Mouse (Mus musculus) forebrain, embryonic 12.5 days (tissue): ENCODE data around the gene Chrdl2. TPM values are rescaled to one million over a fixed set of nuclear protein-coding genes. Genes with fewer than 3 reads are reported as not detected.
A peak's percentile ranks its signal among the peaks of the same experiment; 100 is the strongest.

Source experiments
- ATAC-seq: fragments of 200-750 bp; cut with Nextera tagmentation; 2 replicates; pipeline ENCODE4 v1.8.0; 2017; ENCODE audit warnings: moderate TSS enrichment; ENCODE audit not compliant: low FRiP score
- H3K27ac ChIP-seq: fragments of 300-500 bp; sonication (generic); 2 replicates; pipeline ENCODE4 v1.5.1; 2016; ENCODE audit warnings: mild to moderate bottlenecking
- H3K27me3 ChIP-seq: fragments of 300-500 bp; sonication (generic); 2 replicates; pipeline ENCODE4 v1.6.1; 2016; ENCODE audit warnings: mild to moderate bottlenecking
- H3K36me3 ChIP-seq: fragments of 300-500 bp; sonication (generic); replicated peaks from 2 replicates; pipeline ENCODE4 v1.6.1; 2016; ENCODE audit warnings: mild to moderate bottlenecking
- H3K4me1 ChIP-seq: fragments of 300-500 bp; sonication (generic); 2 replicates; pipeline ENCODE4 v1.6.1; 2016
- H3K4me2 ChIP-seq: fragments of 300-500 bp; sonication (generic); 2 replicates; pipeline ENCODE4 v1.6.1; 2016; ENCODE audit warnings: mild to moderate bottlenecking, moderate library complexity
- H3K4me3 ChIP-seq: fragments of 300-500 bp; sonication (generic); replicated peaks from 2 replicates; pipeline ENCODE4 v1.5.1; 2016; ENCODE audit warnings: mild to moderate bottlenecking
- H3K9ac ChIP-seq: fragments of 300-500 bp; sonication (generic); 2 replicates; pipeline ENCODE4 v1.6.1; 2016; ENCODE audit warnings: mild to moderate bottlenecking
- H3K9me3 ChIP-seq: fragments of 300-500 bp; sonication (generic); 2 replicates; pipeline ENCODE4 v1.6.1; 2016
- WGBS: fragments of 180-500 bp; shearing (Covaris S2); methylation state at CpG from one replicate; pipeline ENCODE4 v1.1.7; 2016; 5-methylcytosine and 5-hydroxymethylcytosine counted together
- polyA plus RNA-seq: library from polyadenylated mRNA; unstranded; fragments of >200 nt; fragmentation: Nextera tagmentation; extraction: Ambion mirVana; gene quantifications from 2 replicates; pipeline ENCODE4 v1.2.1, GENCODE M21; 2016

Gene Chrdl2
- polyA plus RNA-seq, 1 experiment from 2014 or later = 0.20 TPM

DNA sequence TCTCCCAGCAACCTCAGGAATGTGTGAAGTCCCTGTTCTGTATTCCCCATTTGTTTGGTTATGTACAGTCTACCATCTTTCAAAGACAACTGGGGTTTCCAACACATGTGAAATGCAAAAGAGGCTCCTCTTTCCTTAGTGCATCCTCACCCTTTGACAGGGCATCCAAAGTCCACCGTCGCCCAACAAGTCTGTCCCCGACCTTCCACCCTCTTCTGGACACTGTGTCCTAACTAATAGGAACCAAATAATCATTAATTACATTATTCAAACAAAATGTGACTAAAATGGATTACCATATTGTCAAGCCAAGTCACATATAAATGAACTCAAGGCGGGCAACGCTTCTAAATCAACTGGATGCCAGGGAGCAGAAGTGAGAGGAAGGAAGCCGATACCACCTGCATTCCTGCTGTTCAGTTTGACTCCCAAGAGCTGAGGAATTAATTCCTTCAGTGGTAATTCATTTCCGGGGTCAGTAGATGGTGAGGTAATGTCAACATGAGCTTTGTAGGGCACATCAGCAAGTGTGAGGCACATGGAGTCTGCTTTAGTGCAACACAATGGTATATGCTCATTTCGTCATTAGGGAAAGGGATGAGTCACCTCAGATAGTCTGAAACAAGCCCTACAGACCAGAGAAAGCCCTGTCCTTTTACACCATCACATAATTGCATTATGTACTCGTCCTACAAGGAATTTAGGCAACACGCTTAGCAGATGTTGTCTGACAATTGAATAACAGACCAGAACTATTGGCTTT is 31.6 kb upstream of the Chrdl2 start:
- H3K27ac ChIP-seq = no peak overlapping the region
- no peaks in the 10 kb centered on the region for H3K36me3 ChIP-seq
- no peaks in the 10 kb centered on the region for H3K9me3 ChIP-seq
- no peaks in the 10 kb centered on the region for H3K27me3 ChIP-seq
- no peak overlapping the region for H3K4me2 ChIP-seq
- H3K4me3 ChIP-seq = no peak overlapping the region
- 83% methylated on average over 10 of the region's 10 CpGs for WGBS
- no peak for ATAC-seq
- H3K9ac ChIP-seq = no peak overlapping the region
- H3K4me1 ChIP-seq = peaks cover 37% of the 10 kb centered on the region

DNA sequence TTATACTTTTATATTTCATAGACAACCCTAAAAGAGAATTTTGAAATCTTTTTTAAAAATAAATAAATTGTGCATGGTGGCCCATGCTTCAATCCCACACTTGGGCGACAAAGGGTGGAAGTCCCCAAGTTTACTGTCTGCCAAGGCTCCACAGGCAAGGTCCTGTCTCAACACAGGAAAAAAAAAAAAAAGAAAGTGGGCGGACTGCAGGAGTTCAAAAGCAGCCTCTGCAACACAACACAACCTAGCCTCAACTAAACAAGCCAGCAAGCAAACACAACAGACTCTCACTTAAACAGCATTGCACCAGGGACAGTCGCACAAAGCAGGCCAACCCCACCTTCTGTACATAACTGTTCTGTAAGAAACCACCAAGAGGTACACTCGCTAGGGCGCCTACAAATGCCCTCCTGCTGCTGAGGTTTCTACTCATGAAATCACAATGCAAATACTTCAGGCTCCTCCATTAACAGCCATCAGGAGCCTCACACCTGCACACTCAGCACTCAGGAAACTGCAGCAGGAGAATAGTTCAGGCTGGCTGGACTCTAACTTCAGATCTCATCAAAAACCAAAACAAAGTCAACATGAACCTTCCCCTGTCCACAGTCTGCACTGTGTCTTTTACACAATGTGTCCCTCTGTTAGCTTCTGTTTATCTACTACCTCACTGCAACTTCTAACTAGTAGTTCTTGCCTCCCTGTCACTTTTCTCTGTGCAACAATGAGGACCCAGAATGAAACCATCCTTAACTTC is 30.0 kb upstream of the Chrdl2 start:
- WGBS = 82% methylated on average over 5 of the region's 5 CpGs
- Histone ChIP-seq H3K4me1 (peaks cover 35% of the 10 kb centered on the region), H3K9me3 (no peaks in the 10 kb centered on the region)

DNA sequence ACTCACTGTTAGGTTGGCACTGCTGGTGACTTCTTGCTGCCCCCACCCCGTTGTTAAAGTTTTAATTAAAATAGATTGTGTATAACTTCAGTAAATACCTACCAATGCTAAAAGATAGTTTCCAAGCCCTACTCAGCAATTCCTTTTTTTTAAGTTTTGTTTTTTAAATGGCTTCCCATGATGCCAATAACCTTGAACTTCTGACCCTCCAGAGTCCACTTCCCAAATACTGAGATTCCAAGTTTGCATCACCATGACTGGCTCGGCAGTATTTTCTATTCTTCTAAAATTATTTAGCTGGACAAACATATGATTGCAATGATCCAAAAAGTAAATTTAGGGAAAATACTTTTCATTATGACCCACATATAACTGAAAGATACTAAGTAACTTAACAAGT is 27.9 kb upstream of the Chrdl2 start:
- 92% methylated on average over 2 of the region's 2 CpGs for WGBS
- H3K4me1 ChIP-seq = peaks cover 28% of the 10 kb centered on the region
- no peak overlapping the region for H3K27ac ChIP-seq
- H3K4me3 ChIP-seq = no peak overlapping the region
- H3K36me3 ChIP-seq = no peaks in the 10 kb centered on the region
- H3K27me3 ChIP-seq = no peaks in the 10 kb centered on the region
- H3K4me2 ChIP-seq = no peak overlapping the region
- no peaks in the 10 kb centered on the region for H3K9me3 ChIP-seq
- no peak overlapping the region for H3K9ac ChIP-seq
- no peak for ATAC-seq

More for the DNA sequence above, 30.0 kb upstream of the Chrdl2 start:
- H3K27ac ChIP-seq = no peak overlapping the region
- no peaks in the 10 kb centered on the region for H3K36me3 ChIP-seq
- H3K4me2 ChIP-seq = no peak overlapping the region
- ATAC-seq = no peak
- H3K27me3 ChIP-seq = no peaks in the 10 kb centered on the region
- no peak overlapping the region for H3K4me3 ChIP-seq
- H3K9ac ChIP-seq = no peak overlapping the region

DNA sequence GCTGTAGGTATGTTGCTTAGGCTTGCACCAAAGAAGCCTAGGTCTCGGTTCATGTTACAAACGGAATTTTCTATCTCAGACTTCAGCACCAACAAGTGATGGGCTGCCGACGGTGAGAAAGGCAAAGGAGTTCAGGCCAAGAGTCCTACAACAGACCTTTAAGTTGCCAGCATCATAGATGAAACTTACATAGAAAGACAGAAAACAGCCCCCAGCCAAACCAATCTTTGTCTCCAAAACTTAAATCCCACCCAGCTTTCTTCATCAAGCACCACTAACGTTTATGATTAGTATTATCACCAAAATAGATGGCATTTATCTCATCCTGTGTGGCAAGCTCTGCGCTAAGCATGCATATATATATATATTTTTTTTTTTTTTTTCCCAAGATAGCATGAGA is 26.9 kb upstream of the Chrdl2 start:
- Histone ChIP-seq H3K9ac (peak overlapping the region; percentile 98), H3K36me3 (no peaks in the 10 kb centered on the region), H3K27ac (no peak overlapping the region; the same call in 1 of the 2 replicates), H3K9me3 (no peaks in the 10 kb centered on the region), H3K4me1 (peaks cover 23% of the 10 kb centered on the region), H3K27me3 (no peaks in the 10 kb centered on the region), H3K4me2 (peak overlapping the region; percentile 61), H3K4me3 (peak overlapping the region; percentile 97)
- no peak for ATAC-seq
- 11% methylated on average over 6 of the region's 6 CpGs for WGBS

DNA sequence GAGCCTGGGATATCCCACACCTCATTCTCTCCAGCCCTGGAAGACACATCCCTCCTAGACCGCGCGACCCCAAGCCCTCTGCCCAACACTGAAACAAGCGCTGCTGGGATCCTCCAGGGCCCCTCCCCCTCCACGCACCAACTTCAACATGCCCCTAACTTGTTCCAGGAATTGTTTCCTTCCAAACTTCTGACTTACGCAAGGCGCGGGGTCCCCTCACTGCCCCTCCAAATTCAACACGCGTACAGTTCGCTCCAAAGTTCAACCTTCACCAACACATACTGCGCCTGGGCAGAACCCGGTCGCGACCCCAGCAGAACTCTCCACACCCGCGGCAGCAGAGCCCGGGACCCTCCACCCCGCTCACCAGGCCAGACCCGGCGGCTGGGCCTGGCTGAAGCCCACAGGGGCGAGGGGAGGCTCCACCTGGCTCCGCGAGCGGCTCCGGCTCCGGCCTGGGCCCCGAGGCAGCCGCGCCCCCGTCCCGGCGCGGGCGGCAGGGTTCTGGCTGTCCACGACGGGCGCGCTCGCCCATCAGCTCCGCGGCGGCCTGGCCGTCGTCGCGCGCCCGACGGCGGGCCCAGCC is 26.3 kb upstream of the Chrdl2 start:
- H3K4me2 ChIP-seq = peak overlapping the region; percentile 61
- no peaks in the 10 kb centered on the region for H3K9me3 ChIP-seq
- H3K27me3 ChIP-seq = no peaks in the 10 kb centered on the region
- H3K9ac ChIP-seq = peak overlapping the region; percentile 98
- peak overlapping the region; percentile 97 for H3K4me3 ChIP-seq
- H3K27ac ChIP-seq = peak overlapping the region; percentile 97
- 0% methylated on average over 51 of the region's 51 CpGs for WGBS
- ATAC-seq = peak; percentile 78
- no peaks in the 10 kb centered on the region for H3K36me3 ChIP-seq
- H3K4me1 ChIP-seq = peaks cover 19% of the 10 kb centered on the region

DNA sequence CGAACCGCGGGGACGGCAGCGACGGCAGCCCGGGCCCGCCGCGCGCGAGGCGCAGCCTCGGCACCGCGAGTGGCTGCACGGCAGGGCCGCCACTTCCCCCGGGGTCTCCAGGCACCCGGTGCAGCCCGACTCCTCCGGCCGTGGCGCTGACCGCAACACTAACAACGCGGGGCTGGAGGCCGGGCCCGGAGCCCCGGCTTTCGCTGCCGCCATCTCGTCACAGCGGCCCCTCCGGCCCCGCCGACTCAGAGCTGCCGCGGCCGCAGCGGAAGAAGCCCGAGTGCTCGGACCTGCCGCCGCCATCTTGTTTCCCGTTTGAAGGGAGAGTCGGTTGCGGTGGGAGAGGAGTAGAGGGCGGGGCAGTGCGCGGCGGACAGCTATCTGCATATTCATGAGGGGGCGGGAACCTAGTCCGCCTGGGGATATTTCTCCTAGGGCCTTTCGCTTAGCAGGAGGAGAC is 25.8 kb upstream of the Chrdl2 start, which contains the start of gene Rnf169:
Gene Rnf169 (minus strand): TSS at position 317 of the 460 bp plus-strand sequence.
- under 1% methylated on average over 48 of the region's 55 CpGs for WGBS
- peak within 1 kb of the TSS; percentile 97 for H3K4me3 ChIP-seq
- peak; percentile 95 for ATAC-seq
- no peaks in the 10 kb centered on the region for H3K9me3 ChIP-seq
- no peaks in the 10 kb centered on the region for H3K36me3 ChIP-seq
- H3K9ac ChIP-seq = peak within 1 kb of the TSS; percentile 98
- peak within 1 kb of the TSS; percentile 61 for H3K4me2 ChIP-seq
- no peaks in the 10 kb centered on the region for H3K27me3 ChIP-seq
- peak within 1 kb of the TSS; percentile 97 for H3K27ac ChIP-seq
- H3K4me1 ChIP-seq = peaks cover 17% of the 10 kb centered on the region

DNA sequence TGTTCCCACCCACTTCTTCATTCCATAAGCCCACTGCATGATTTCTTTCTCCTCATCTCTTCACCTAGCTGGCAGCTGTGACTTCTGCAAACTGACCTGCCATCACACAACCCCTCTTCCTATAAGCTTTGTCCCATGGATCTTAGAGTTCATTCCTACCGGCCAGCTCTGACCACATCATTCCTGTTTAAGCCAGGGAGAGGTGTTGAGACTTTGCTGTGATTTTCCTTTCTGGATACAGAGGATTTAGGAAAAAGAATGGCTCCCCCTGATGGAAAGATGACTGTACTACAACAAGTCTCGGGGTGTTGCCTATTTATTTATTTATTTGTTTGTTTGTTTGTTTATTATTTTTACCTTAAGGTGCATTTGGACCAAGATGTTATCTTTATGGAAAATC is 24.7 kb upstream of the Chrdl2 start:
- H3K27ac ChIP-seq = no peak overlapping the region
- no peak overlapping the region for H3K4me2 ChIP-seq

DNA sequence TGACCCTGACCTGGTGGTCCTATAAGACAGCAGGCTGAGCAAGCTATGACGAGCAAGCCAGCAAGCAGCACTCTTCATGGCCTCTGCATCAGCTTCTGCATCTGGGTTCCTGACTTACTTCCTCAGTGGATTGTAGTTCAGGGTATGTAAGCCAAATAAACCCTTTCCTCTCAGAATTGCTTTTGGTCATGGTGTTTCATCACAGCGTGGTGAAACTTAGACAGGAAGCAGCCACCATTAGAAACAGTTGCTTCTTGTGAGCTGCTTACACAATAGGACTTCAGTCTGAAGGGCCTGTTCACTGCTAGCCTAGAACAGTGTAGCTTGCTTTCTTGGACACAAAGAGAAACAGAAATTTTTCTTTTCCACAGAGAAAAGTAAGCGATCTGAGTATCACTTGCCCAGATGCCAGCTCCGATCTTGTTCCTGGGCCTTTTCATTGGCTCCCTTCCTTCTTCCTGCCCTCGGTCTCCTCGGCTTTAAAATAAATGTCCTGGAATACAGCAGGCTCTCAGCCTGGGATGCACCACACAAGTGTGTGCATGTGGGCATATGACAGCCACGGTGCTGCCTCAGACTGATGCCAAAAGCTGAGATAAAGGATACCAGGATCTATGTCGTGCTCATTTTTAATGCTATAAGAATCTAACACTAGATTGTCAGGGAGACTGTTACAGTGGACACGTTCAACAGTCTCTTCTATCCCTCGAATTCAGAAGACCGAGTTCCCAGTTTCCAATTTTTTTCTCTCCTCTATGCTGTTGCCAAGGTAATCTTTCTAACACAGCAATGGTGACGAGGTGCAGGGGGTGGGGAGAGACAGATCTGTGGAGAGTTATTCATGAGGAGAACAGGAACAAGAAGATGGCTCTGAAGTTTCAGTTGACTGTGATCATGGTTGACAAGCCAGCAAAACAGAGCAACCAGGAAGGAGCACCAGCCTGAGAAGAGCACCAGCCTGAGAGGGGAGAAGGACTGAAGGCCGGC is 23.4 kb upstream of the Chrdl2 start:
- Histone ChIP-seq H3K36me3 (no peaks in the 10 kb centered on the region), H3K4me1 (peaks cover 17% of the 10 kb centered on the region), H3K4me2 (no peak overlapping the region), H3K27me3 (no peaks in the 10 kb centered on the region), H3K9me3 (no peaks in the 10 kb centered on the region), H3K4me3 (no peak overlapping the region), H3K9ac (no peak overlapping the region), H3K27ac (no peak overlapping the region)
- WGBS = 84% methylated on average over 13 of the region's 13 CpGs
- ATAC-seq = no peak

More for the DNA sequence above, 24.7 kb upstream of the Chrdl2 start:
- H3K36me3 ChIP-seq = no peaks in the 10 kb centered on the region
- H3K27me3 ChIP-seq = no peaks in the 10 kb centered on the region
- no peak overlapping the region for H3K9ac ChIP-seq
- no peak overlapping the region for H3K4me3 ChIP-seq
- ATAC-seq = no peak
- H3K9me3 ChIP-seq = no peaks in the 10 kb centered on the region
- WGBS = 9% methylated on average over 2 of the region's 2 CpGs
- peaks cover 17% of the 10 kb centered on the region for H3K4me1 ChIP-seq

DNA sequence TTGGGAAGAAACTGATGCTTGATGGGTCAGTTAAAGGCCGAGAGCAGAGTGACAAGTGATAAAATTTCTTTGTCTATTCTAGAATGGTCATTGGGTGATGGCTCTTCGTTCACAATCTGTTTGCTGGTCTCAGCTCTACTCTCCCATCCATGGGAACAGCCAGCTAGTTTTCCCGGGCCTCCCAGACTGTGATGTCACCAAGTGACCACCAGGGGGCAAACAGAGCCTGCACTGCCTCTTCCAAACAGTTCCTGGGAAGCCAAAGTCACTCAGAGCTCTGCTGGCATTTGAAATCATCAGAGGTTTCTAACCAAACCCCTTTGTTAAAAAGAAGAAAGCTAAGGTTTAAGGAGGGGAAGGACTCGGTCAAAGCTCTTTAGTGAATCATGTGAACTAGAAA is 17.2 kb upstream of the Chrdl2 start:
- WGBS = 3% methylated on average over 4 of the region's 4 CpGs
- no peak overlapping the region for H3K27ac ChIP-seq
- no peak overlapping the region for H3K9ac ChIP-seq
- ATAC-seq = 0 out of 2 replicates have a peak, but pooled peaks have one; percentile 53
- no peak overlapping the region for H3K4me3 ChIP-seq
- H3K4me1 ChIP-seq = no peaks in the 10 kb centered on the region
- no peaks in the 10 kb centered on the region for H3K27me3 ChIP-seq
- H3K4me2 ChIP-seq = no peak overlapping the region
- H3K36me3 ChIP-seq = no peaks in the 10 kb centered on the region
- H3K9me3 ChIP-seq = no peaks in the 10 kb centered on the region

DNA sequence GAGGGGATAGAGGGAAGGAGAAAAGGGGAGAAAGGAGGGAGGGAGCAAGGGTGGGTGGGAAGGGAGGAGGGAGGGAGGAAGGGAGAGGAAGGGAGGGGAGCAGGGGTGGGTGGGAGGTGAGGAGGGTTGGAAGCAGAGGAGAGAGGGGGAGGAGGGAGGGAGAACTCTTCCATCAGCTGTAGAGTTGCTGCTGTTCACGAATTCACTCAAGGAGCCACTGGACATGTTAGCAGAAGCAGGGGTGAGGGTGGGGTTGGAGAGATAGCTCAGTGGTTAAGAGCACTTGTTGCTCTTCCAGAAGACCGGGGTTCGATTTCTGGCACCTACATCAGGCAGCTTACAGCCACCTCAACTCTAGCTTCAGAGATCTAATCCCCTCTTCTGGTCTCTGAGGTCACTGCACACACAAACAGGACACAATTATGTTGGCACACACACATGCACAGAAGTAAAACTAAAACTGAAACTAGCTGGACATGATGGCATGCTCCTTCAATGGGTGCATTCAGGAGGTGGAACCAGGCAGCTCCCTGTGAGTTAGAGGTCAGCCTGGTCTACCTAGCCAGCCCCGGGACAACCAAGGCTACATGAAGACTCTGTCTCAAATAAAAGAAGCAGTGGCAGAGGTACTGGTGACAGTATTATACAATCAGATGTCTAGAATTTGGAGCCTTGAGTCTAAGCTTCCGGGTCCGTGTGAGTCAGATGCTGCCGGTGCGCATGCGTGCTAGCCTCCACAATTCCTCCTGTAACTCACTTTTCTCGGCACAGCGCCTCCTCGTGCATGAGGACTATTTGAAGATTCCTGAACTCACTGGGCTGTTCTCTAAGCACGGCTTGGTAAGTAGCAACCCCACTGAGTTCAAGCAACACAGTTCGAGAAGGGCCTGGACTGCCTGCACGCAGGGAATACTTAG is 15.9 kb upstream of the Chrdl2 start:
- WGBS = 54% methylated on average over 15 of the region's 15 CpGs
- no peak overlapping the region; the same call in 1 of the 2 replicates for H3K4me2 ChIP-seq

More for the DNA sequence above, 15.9 kb upstream of the Chrdl2 start:
- no peak for ATAC-seq
- no peaks in the 10 kb centered on the region for H3K36me3 ChIP-seq
- no peaks in the 10 kb centered on the region for H3K9me3 ChIP-seq
- no peak overlapping the region for H3K9ac ChIP-seq
- H3K4me3 ChIP-seq = no peak overlapping the region
- H3K4me1 ChIP-seq = no peaks in the 10 kb centered on the region
- H3K27me3 ChIP-seq = no peaks in the 10 kb centered on the region
- H3K27ac ChIP-seq = no peak overlapping the region
